Mouse (Mus musculus) telencephalon, adult 2 months (tissue): ENCODE data around the gene Ndrg2.

Experiments
- DNase-seq: peaks from one replicate; pipeline ENCODE4 v3.0.0-alpha.2; 2011; ENCODE audit warnings: low read depth, low spot score

The Ndrg2 gene

DNA sequence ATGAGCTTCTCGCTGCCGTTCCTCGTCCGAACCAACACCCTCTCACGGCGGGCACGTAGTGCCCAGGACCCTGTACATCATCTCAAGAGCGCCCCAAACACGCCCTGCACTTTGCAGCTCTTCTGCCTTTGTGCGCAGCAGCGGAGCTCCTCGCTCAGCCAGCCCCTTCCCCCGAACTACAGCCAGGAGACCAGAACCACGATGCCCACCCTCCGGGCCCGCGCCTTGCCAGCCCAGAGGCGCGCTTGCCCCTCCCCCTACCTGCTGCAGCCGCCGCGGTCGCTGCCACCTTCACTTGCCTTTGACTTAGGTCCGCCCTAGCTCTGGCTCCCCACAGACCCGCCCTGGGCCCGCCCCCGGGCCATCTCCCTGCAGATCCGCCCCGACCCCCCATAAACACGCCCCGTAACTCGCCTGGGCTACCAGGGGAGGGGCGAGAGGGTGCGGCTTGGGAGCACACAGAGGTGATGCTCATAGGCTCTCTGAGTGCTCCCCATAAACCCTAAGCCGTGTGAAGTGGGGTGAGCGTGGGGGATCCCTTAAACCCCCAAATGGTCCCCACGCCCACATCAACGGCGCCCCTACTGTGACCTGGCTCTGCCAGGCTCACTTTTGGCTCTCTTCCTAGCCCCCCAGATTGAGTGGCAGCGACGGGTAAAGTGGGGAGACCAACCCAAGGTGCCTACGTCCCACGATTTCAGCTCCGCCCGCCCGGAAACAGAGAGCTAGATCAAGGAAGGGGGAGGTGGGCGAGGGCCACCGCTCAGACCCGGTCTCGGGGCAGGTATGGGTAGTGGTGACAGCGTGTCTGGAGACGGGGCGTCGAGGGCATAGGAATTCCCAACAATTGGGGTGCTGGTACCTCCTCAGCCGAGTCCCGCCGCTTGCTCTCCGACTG, 647 bp downstream of the Ndrg2 start:
- DNase-seq, result no peak

DNA sequence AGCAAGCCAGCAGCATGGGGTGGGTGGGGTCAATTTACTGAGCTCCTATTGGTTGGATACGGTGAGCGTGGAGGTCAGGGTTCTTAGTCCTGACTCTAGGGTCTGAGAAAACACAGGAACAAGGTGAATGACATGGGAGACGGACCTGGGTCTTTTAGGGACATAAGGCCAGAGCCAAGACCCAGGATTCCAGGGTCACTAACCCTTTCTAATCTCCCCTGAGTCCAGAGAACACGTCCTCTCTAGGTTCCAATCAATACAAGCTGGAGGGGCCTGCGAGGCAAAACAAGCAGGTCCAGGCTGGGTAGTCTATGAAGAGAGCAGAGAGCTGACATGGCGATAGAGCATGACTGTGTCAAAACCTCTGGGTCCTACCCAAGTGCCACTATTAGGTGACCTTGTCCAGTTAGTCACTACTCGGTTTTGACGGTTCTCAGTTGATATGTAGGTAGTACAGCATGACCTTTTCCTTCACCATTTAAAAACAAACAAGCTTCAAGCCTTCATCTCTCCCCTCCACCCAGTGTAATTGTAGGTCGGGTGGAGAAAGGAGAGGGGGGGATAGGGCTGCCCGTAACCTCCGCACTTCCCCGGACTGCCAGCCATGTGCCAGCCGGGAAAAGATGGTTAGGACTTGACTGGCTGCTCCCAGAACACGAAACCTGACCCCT, 1.4 kb downstream of the Ndrg2 start:
- no peak for DNase-seq

DNA sequence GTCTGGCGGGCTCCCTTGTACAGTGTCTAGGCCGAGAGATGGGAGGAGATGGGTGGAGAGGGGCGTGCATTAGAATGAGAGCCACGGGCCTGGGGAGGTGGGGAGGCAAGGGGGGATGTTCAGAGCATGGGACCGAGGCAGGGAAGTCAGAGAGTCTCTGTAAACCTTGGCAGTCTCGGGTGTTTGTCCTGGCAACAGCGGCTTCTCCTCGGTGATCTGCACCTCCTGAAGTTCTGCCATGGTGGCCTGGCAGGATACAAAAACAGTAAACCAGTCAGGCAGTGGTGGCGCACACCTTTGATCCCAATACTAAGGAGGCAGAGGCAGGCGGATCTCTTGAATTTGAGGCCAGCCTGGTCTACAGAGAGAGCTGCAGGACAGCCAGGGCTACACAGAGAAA, 2.7 kb downstream of the Ndrg2 start:
- no peak for DNase-seq

DNA sequence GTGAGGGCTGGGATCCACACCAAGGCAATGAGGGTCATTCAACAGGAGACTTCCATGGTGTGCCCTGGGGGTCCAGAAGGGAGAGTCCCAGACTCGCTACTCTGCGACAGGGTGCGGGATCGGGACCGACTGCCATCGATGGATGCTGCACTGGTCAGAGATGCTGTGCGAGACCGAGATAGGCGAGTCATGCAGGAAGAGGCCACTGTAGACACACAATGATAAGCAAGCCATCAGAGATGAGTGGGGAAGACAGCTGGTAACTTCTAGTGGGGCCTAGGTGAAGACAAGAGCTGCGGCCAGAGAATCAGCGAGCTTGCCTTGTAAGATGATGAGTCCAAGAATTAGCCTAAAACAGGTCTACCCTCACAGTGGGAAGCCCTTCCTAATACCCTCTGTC, 7.9 kb downstream of the Ndrg2 start:
- DNase-seq, result no peak

DNA sequence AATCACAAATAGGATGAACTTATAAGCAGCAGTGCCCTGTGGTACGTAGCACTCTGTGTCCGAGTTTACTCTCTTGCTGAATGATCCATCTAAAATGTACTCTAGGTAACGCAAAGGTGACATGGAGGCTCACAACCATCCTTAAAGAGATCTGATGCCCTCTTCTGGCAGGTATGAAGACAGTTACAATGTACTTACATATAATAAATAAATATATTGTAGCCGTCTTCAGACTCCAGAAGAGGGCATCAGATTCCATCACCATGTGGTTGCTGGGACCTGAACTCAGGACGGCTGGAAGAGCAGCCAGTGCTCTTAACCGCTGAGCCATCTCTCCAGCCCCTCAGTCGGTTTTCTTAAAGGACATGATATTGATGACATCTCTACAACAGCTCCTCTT, 9.3 kb downstream of the Ndrg2 start:
- DNase-seq, result no peak

DNA sequence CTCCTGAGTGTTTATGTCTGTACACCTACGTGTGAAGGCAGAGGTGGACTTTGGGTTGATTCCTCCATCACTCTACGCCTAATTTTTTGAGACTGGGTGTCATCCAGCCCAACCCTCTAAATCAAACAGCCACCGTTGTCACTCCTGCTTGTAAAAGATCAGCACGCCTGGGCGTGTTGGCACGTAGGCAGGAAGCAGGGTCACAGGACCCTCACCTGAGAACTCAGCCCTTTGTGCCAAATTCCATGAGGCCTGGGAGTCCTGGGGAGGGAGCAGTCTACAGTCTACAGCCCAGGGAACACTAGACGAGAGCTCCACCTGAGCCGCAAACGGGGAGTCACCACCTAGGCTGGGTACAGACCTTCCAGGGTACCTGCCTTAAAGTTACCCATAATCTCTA, 10.2 kb downstream of the Ndrg2 start:
- DNase-seq, result no peak

DNA sequence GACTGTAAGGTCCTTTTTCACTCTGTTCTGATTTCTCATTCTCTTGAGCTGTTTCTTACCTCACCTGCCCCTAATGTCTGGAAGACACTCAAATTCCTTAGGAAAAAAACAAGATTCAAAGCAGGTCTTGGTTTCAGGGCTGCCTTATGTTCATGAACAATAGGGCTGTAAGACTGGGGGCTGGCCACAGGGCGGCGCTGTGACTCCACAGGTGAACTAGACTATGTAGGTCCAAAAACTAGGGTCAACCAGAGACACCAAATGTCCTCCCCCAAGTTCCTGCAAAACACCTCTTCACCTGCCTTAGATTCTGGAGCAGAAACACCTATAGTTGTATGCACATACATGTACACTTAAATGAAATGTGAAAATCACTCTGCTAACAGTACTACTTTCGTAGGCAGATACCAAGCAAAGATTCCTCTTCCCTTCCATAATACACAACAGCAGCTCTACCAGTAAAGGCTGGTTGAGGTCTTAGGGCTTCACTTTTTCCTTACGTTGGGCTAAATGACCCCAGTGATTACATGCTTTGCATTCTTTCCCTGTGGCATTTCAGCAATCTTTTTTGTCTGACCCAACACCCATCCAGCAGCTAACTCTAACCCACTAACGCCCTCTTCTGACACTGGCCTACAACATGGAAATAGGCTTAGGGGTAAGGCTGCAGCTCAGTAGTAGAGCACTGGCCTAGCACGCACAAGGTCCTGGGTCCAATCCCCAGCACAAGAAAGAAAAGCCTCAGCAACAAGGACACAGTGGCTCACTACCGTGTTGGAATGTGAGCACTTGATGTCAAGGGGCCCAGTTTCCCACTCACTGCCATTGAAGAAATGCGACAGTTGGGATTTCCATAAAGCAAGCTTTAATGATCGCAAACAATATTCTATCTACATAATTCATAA, 10.9 kb downstream of the Ndrg2 start:
- no peak for DNase-seq

DNA sequence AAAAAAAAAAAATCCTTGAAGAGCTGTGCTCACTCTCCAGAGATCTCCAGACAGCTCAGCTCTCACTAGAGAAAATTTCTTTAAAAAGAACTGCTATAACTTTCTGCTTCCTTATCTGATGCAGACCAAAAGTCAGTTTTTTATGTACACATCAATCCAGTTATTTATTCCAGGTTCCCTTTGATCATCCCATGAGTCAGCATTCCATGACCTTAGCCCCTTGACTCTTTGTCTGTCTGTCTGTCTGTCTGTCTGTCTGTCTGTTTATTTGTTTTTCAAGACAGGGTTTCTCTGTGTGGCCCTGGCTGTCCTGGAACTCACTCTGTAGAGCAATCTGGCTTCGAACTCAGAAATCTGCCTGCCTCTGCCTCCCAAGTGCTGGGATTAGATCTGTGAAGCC, 14.6 kb downstream of the Ndrg2 start:
- no peak for DNase-seq

DNA sequence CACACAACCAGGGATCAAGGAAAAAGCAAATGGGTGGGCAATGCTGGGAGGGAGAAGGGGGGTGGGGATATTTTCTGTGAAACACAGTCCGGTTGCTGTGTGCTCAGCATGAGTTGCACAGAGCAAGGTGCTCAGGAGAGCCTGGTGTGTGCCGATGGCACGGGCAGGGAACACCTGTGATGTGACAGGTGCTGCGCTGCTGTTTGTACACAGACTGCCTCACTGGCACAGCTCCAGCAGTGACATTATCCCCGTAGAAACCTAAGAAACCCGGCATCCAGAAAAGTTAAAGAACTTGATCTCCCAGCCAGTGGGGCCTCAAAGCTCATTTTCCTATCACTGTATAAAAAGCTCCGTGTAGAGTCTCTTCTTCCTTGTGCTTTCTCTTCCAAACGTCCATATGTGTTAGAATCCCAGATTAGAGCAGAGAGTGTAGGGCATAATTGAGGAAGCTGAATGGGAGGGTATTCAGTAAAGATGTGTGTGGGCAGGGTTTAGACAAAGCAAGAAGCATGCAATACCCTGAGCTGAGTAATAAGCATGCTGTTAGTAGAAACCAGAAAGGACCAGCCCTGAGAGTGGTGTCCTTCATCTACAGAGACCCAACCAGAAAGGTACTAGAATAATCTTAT, 17.3 kb downstream of the Ndrg2 start:
- DNase-seq, result no peak

DNA sequence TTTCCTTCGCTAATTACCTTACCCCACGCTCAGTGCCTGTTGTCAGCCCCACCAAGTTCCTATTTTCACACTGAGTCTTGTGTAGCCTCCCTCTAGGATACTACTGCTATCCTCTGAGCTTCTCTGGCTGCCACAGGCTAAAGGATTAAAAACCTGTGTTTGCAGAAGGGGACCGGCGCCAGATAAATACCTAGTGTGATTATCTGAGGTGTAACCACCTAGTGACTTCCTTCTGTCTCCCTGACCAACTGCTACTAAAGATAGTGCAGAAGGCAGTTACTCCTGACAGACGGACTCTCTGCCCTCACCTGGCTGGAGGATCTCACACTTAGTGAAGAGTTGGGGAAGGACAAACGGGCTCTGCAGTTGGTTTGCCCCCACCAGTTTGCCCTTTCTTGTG, 17.9 kb downstream of the Ndrg2 start:
- DNase-seq, result no peak

DNA sequence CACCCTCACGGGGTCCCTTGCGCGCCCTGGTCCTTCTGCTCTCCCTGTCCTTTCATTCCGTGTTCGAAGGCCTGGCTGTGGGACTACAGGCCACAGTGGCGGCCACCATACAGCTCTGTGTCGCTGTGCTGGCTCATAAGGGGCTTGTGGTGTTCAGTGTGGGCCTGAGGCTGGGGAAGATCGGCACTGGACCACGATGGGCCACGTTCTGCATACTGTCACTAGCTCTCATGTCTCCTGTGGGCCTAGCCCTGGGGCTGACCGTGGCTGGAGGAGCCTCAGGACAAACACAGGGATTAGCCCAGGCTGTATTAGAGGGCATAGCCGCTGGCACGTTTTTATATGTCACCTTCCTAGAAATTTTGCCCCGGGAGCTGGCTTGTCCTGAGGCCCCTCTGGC, 18.9 kb downstream of the Ndrg2 start:
- no peak for DNase-seq

DNA sequence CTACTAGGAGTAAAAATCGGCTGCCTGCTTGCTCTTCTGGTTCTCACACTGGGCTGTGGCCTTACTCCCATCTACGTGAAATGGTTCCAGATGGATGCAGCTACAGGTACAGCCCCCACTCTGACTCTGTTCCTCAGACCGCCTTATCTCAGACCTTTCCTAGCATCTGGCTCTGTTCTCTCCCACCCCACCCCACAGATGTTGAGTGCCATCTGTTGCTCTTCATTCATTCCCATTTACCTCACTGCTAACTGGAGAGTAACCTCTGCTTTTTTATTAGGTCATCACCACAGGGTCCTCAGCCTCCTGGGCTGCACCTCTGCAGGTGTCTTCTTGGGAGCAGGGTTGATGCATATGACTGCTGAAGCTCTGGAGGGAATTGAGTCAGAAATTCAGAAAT, 20.1 kb downstream of the Ndrg2 start:
- no peak for DNase-seq

DNA sequence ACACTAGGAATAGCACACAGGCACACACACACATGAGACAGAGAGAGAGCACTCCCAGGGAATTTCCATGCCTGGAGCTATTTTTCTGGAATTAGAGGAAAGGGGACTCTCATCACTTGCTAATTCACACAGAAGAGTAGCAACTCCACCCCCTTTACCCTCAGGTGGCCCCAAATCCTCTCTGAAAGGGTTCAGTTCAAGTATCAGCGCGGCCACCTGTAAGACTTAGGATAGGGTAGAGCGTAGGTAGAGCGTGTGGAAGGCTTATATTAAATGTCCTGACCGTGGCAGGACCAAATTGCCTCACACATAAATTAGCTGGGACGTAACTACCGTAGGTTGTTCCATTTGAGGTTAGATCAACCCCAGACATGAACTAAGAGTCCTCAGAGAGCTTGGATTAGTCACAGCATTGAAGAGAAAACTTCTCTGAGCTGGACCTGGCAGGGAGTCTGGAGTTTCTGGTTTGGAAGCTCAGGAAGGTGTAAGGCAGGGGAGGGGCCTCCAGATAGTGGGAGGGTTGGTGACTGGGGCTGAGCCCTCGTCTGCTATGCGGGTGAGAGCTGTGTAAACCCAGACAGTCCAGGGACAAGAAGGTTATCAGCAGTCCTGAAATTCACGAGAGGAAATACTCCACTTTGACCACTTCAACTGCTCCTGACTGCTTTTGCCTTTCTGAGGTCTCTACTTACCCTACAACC, 20.7 kb downstream of the Ndrg2 start:
- no peak for DNase-seq

DNA sequence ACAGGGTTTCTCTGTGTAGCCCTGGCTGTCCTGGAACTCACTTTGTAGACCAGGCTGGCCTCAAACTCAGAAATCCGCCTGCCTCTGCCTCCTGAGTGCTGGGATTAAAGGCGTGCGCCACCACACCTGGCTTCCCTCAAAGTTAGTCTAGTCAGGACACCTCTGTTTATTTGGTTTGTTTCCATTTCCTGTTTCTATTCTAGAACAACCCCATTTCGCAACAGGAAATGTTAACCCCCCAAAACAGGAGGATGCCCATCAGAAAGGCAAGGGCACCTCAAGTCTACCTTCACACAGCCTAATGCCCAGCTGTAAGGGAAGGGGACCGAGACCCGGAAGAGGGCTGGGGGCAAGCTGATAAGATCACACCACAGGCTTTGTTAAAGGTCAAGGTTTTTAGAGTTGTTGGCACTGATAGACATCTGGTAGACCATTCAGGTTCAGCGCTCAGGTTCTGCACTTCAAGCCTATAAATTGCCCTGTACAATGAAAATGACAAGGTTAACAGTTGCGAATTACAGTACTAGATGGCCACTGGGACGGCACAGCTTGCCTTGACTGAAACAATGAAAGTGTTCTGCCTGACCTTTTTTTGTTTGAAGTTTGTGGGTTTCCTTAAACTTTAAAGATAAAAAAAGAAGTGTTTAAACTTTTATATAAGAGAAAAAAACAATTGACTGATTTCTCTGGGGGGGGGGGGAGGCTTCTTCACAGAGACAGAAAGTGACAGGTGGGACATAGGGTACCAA, 21.6 kb downstream of the Ndrg2 start, which contains the start of gene Slc39a2:
TSS of gene Slc39a2 (plus strand) at position 699 of the 749 bp plus-strand sequence.
- no peak for DNase-seq

DNA sequence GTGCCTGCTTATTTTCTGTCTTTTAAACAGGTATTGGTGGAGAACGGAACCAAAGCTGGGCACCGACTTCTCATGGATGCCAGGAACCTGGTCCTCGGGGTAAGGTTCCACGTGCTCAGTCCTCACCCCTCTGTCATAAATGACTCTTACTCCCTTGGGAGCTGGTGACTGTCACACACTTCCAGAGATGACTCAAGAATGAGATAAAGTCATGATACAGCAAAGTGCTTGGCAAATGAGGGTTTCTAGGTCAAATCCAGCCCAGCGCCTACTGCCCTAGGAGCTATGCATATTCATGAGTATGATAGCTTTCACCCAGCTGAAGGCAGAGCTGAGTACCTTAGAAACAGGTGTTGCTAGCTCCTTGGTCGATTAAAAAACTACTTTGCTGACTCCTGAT, 24.1 kb downstream of the Ndrg2 start:
- DNase-seq, result no peak

DNA sequence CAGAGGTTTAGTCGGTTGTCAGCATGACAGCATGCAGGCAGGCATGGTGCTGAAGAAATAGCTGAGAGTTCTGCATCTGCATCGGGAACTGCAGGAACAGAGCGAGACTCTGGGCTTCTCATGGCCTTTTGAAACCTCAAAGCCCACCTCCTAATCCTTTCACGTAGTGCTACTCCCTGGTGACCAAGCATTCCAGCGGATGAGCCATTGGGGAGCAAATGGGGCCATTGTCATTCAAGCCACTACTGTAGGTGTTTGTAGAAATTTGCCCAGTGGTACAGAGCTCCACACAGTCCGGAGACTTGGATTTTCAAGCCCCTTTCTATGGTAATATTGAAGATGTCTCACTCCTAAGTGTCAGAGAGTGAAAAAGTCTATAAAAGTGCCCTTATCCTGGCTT, 27.9 kb downstream of the Ndrg2 start:
- no peak for DNase-seq

DNA sequence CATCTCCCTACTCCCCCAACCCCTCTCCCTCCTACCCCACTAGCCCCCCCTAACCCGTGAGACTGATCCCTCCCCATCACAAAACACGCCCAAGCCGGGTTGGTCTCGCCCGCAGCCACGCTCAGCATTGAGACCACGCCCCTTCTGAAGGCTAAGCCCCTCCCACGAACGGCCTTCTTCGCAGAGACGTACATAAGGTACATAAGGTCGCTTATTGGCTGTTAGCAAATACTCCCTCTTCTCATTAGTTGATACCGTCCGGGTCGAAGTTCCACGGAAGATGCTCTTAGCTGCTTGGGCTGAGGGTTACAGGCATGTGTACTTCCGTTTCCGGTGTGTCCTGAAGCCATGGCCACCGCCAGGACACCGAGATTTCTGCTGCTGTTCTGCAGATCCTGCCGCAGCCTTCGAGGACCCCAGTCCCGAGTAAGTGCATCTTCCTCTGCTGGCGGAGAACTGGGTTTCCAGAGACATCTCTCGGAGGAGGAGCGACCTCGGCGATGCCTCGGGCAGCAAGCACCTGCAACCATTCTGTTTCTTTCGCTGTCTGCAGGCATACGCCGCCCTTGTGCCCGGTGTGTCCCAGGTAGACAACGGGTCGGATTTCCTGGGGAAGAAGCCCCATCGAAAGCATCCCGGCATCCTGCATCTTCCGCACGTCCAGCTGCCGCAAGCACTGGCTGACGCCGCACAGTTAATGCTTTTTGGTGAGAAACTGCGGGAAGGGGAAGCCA, 29.2 kb downstream of the Ndrg2 start, which contains the start of gene Mettl17:
TSS of gene Mettl17 (plus strand) at position 245 of the 734 bp plus-strand sequence.
- DNase-seq, result peak; percentile 99

DNA sequence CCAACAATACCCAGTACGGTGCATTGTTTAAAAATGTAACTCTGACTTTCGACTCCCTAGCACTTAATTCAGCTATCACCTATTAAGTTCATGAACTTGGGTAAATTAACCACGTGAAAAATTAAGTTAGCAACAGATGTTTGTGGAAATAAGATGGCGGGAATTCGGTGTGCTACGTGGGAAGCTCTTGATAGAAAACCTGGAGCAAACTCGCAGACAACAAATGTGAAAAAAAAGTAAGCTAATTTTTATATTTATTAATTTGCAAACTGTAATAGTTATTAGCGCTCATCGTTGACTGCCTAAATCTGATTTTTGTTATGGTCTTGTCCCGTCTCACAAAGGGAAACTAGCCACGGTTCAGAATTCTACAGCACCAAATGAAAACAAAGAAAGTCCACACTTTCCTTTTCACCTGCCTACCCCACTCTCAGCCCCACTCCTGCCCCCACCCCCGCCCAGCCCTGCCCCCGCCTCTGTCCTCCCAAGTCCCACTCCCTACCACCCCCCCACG, 29.9 kb downstream of the Ndrg2 start:
- no peak for DNase-seq

DNA sequence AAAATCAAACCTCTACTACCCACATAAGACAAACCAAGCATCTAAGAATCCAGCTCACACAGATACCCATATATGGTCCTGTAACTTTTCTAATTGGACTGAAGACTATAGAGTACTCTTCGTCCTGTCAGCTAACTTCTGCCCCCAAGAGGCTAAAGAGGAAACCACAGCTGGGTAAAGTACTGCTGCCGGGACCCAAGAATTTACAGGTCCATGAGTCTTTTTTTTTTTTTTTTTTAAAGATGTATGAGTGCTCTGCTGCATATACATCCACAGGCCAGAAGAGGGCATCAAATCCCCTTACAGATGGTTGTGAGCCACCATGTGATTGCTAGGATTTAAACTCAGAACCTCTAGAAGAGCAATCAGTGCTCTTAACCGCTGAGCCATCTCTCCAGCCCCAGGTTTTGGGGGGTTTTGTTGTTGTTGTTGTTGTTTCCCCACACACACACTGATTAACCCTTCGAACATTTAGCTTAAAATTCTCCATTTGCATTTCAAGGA, 30.4 kb downstream of the Ndrg2 start:
- DNase-seq, result peak; percentile 74
